Mouse (Mus musculus) adrenal gland, postnatal 10 days (tissue): ENCODE measurements at regions not wholly inside any gene's neighbourhood (a gene's known extent, or its start where the extent isn't known, plus 50 kb on each side); places are given as distances from the start of the nearest gene placed in this dataset.

Experiments used
- DNase-seq: peaks from one replicate; pipeline ENCODE4 v3.0.0; 2021; ENCODE audit warnings: mixed read lengths

- no peak for DNase-seq
These were observed 402.2 kb downstream of the Efnb2 start for GRCm38 (mm10) chr8:8258855-8259254.

- no peak for DNase-seq
These were observed 402.8 kb downstream of the Efnb2 start for GRCm38 (mm10) chr8:8258231-8258638.

- DNase-seq = no peak
These were observed 404.7 kb downstream of the Efnb2 start for GRCm38 (mm10) chr8:8256327-8256726.

- DNase-seq = no peak
These were observed 406.6 kb downstream of the Efnb2 start for GRCm38 (mm10) chr8:8254446-8254845.

DNA sequence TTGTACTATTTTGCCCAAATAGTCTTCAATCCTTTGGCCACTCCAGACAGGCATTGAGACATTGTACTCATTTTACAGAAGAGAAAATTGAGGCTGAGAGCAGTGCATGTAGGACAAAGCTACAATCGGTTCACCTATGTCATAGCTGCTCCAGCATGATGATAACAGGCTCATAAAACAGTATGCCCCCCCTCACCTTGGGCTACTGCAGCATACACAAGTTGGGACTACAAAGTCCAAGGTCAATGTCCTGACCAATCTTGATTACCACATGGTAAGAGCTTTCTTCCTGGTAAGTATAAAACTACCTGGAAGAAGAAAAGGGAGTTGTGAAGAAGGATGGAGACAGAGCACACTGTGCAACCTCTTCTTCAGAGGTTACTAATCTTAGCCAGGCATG lies 416.4 kb downstream of the Efnb2 start:
- DNase-seq = no peak

DNA sequence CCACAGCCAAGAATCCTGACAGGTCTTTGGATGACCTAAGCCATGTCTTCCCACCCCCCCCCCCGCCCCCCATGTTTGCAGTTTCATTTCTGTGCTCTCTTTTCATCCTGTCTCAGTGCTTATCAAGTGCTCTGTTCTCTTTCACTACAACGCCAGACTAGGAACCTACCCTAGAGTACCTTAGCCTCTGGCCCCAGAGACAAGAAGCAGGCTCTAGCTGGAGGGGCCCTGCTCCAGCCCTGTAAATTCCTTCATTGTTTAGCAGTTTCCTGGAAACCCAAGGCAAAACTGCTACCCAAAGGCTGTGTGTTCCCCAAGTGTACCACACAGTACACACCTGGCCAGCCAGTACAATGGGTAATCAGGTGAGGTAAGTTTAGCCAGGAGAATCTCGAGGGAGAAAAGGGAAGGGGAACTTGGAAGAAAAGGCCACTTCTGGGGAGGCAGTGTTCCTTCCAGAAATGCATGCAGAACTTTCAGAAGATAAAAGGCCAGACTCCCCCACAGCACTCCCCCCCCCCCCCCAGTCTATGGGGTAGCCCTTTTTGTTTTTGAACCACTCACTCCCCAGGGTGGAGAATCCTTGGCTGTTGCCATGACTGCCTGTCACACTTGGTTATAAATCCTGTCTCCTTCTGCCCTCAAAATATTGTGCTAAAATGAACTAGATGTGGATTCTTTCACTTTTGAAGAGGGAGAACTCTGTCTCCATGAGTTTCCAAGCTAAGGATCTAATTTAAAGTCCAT lies 419.1 kb downstream of the Efnb2 start:
- DNase-seq = no peak

- DNase-seq = no peak
These were observed 419.9 kb downstream of the Efnb2 start for GRCm38 (mm10) chr8:8241051-8241688.

DNA sequence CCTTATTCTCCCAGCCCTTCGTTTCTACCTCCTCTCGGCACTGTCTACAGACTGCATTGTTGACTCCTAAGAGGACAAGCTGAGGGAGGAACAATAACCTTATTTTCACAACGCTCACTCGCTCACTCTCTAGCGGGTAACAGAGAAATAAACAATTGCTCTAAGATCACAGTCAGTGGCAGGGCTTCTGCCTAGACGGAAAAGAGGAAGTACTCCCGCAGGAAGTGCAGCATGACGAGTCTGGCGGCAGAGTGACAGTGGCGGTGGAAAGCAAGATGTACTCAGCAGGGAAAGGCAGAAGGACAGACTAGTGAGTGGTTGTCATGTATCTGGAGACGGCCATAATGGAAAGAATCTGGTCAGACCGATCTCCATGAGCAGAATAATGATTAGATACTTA lies 421.6 kb downstream of the Efnb2 start:
- DNase-seq = peak; percentile 3

DNA sequence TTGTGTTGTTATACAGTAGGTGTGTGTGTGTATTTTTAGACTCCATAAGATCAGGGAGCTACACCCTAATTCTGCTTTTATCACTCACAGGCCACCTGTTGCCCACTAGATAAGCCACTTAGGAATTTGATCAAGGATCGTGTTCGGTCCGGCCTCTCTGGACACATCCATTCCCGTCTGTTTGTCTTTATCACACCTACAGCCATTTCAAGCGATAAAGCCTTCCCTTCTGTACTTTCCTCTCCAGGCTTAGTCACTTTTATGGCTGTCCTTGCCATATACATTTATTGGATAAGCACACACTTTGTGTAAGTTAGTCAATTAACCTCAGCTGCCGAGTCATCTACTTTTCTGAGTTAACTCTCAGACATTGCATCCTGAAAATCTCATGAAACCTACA lies 423.0 kb downstream of the Efnb2 start:
- no peak for DNase-seq

GRCm38 (mm10) chr8:8233616-8234015 lies 427.4 kb downstream of the Efnb2 start:
- DNase-seq = no peak

DNA sequence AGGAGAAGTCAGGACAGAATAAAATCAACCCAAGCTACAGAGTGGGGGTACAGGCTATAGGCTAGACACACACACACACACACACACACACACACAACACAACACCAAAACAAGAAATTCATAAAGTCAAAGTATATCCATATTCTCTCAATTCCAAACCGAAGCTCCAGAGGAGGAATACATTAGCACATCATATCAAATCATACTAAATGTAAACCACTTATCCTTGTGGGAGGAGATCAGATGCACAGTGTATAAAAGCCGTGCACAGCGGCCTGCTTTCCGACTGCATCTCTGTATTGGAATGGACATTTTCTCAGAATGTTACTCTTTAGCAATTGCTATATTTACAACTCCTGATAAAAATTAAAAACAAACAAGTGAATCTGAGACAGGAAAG lies 427.9 kb downstream of the Efnb2 start:
- DNase-seq = no peak

- DNase-seq = no peak
These were observed 428.9 kb downstream of the Efnb2 start for GRCm38 (mm10) chr8:8231996-8232632.

DNA sequence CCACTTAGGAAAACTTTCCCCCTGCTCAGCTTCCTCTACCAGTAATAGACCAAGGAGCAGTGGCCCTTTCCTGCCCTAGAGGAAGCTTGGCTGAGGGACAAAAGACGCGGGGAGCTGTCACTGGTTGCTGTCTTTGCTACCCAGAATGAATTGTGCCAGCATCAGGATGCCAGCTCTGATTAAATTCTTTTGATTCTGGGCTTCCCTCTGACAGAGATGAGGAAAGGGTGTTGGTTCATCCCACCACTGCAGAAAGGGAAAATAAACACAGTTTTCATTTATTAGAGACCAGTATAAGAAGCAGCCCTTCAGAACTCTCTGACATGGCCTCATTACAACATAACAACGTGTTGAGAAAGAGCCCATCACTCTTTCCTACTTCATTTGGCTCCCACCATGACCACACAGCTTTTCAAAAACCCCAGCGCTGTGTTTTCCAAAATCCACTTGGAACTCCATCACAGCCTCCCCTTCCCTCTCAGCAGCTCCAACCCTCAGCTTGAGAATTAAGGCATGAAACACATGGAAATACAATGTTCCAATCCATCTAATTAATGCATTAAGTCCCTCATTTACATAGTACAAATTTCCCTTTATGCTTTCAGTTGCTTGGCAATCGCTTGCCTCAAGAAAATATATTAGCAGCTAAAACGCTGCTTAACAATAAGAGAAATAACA lies 429.6 kb downstream of the Efnb2 start:
- no peak for DNase-seq

- DNase-seq = no peak
These were observed 435.0 kb downstream of the Efnb2 start for GRCm38 (mm10) chr8:8225994-8226393.

- DNase-seq = peak; percentile 30
These were observed 435.7 kb downstream of the Efnb2 start for GRCm38 (mm10) chr8:8225175-8225830.

- no peak for DNase-seq
These were observed 440.5 kb downstream of the Efnb2 start for GRCm38 (mm10) chr8:8220395-8221031.

DNA sequence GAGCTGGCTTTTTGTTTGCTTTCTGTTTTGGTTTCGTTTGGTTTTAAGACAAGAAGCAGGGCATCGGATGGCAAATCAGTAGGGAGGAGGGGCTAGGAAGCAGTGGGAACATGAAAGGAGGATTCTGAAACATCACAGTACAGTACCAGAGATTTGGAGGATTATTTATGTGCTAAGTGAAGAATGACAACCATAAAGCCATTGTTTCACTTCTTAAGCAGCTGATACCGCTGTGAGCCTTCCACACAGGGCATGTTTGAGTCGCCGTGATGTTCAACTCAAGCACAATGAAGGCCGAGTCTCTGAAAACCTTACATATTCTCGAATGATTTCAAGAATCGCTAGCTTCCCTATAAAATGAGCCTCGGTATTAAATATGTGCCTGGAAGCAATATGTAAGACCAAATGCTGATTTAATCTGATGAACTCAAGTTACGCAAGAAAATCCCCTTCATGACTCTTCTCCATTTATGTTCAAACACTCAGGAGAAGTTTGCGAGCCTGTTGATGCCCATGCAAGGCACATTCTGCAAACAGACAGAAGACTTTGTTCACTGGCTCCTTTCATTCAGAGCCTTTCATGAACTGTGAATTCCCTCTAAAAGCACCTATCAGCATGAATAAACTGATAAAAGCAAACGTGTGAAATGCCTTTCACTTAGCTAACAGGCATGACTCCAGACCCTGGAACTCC lies 441.2 kb downstream of the Efnb2 start:
- no peak for DNase-seq

DNA sequence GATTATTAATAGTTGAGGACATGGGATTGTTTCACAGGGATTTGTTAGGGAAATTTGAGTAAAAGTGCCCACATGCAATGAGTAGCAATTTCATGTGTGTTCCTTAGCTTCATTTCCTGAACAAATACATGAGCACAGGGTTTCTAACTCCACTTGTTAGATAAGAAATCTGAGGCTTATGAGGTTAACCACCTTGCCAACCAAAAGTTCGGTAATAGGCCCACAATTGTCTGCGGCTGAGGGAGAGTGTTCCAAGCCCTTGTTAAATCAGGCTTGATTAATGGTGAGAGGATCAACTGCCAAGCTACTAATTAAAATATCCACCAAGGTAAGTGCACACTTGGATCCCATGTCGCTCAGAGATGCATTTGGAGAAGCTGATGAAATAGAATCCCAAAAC lies 468.0 kb downstream of the Efnb2 start:
- DNase-seq = no peak

DNA sequence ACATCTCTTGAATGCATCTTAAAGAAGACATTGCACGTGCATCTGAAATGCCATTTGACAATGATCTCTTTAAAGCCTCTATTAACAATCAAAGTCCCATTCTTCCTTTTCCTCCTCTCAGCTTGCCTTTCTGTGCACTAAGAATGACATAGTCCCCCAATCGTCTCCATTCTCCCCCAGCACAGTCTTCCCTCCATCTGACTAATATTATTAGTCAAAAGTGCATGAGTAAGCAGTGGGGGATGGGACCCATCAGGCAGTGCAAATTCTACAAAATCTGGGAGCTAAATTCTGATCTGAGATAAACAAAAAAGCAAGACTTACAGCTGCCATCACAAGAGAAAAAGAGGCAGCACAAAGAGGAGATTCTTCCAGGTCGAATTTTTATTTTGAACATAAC lies 475.0 kb downstream of the Efnb2 start:
- DNase-seq = no peak

DNA sequence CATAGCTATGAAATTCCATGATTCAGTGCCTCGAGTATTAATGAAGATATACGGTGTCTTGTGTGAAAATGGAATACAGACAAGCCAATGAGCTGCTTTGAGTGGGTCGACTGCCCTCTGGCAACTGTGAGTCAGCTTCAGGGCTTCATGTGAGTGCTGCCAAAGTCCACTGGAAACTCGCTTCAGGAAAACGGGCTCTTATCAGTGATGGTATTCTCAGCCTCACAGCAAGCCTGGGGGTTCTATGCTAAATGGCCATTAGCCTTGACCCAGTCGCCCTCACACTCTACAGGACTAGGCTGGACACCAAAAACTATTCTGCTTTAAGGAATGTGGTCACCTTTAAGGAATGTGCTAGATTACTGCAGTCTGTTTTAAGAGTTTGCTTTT lies 477.8 kb downstream of the Efnb2 start:
- DNase-seq = peak; percentile 10

GRCm38 (mm10) chr8:8182616-8183232 lies 478.3 kb downstream of the Efnb2 start:
- DNase-seq = no peak
